Mouse (Mus musculus) neural tube, postnatal 0 days (tissue): ENCODE data around the gene Zfp282. TPM values are rescaled to one million over a fixed set of nuclear protein-coding genes. Genes with fewer than 3 reads are reported as not detected.

Source experiments
- polyA plus RNA-seq: library from polyadenylated mRNA; unstranded; fragments of >200 nt; fragmentation: Nextera tagmentation; extraction: Ambion mirVana; gene quantifications from 2 replicates; pipeline ENCODE4 v1.2.1, GENCODE M21; 2015

Zfp282 gene
- polyA plus RNA-seq: 15.9 and 17.0 TPM in 2 replicates

GRCm38 (mm10) chr6:47877058-47877457, at the start of gene Zfp282:
Zfp282 (plus strand) TSS chr6:47877204.

GRCm38 (mm10) chr6:47830104-47831078, 46.6 kb upstream of the Zfp282 start, which contains the start of gene Zfp786:
Zfp786 (minus strand) TSS chr6:47830867.

GRCm38 (mm10) chr6:47835482-47835983, 41.5 kb upstream of the Zfp282 start, which contains the start of gene Zfp398:
Zfp398 (plus strand) TSS chr6:47835661.

GRCm38 (mm10) chr6:47920447-47921340, 43.7 kb downstream of the Zfp282 start, which contains the start of gene Zfp212:
Zfp212 (plus strand) TSS chr6:47920476.

GRCm38 (mm10) chr6:47953191-47953726, 76.3 kb downstream of the Zfp282 start, which contains the start of gene Zfp956:
Zfp956 (plus strand) TSS chr6:47953390.

Other genes starting within 250 kb of the Zfp282 start
- 88.8 and 91.4 TPM in 2 replicates for gene Pdia4, start 63.8 kb upstream of the Zfp282 start, polyA plus RNA-seq
- gene Zfp786, start 46.3 kb upstream of the Zfp282 start, polyA plus RNA-seq: 7.9 and 8.2 TPM in 2 replicates
- gene Zfp398, start 41.5 kb upstream of the Zfp282 start, polyA plus RNA-seq: 12.8 and 14.3 TPM in 2 replicates
- gene Zfp212, start 43.3 kb downstream of the Zfp282 start, polyA plus RNA-seq: 10.8 and 12.1 TPM in 2 replicates
- 20.8 and 27.3 TPM in 2 replicates for gene Zfp956, start 76.2 kb downstream of the Zfp282 start, polyA plus RNA-seq
- gene Zfp777, start 171.7 kb downstream of the Zfp282 start, polyA plus RNA-seq: 14.9 and 15.9 TPM in 2 replicates
- 16.3 and 17.9 TPM in 2 replicates for gene Zfp746, start 209.4 kb downstream of the Zfp282 start, polyA plus RNA-seq